Mouse (Mus musculus) cerebellum, adult 18-20 months (tissue): ENCODE measurements around the gene Acsm2.

Experiments used
- DNase-seq, 2 experiments: peaks; one replicate each; pipeline ENCODE4 v3.0.0; 2021

Gene Acsm2

DNA sequence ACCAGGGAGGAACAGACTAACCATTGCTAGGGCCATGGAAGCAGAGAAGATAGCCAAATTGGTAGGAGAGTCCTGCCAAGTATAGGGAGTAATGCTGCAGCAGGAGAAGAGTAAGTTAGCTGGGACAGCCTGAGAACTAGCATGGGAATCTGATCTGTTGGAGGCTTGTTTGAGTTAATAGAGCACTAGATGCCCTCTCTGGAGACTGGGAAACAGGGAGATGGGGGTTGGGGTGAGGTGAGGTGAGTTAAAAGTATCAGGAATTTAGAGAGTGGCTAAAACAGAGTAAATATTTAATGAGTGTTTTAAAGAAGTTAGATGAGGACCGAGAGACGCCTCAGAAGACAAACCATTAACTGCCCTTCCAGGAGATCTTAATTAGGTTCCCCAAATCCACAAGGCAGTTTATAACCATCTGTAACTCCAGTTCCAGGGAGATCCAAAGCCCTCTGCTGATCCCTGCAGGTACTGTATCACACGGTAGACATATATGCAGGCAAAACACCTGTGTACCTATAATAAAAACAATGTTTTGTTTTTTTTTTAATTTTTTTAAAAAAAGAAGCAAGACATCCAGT, 40.5 kb downstream of the Acsm2 start:
- no peak for DNase-seq

GRCm38 (mm10) chr7:119595306-119595705, 41.2 kb downstream of the Acsm2 start:
- DNase-seq = no peak

GRCm38 (mm10) chr7:119596536-119596935, 42.4 kb downstream of the Acsm2 start:
- DNase-seq = no peak

- DNase-seq = no peak
These were observed 47.2 kb downstream of the Acsm2 start for GRCm38 (mm10) chr7:119601195-119601953.

- no peak for DNase-seq
These were observed 47.8 kb downstream of the Acsm2 start for GRCm38 (mm10) chr7:119601954-119602317.

DNA sequence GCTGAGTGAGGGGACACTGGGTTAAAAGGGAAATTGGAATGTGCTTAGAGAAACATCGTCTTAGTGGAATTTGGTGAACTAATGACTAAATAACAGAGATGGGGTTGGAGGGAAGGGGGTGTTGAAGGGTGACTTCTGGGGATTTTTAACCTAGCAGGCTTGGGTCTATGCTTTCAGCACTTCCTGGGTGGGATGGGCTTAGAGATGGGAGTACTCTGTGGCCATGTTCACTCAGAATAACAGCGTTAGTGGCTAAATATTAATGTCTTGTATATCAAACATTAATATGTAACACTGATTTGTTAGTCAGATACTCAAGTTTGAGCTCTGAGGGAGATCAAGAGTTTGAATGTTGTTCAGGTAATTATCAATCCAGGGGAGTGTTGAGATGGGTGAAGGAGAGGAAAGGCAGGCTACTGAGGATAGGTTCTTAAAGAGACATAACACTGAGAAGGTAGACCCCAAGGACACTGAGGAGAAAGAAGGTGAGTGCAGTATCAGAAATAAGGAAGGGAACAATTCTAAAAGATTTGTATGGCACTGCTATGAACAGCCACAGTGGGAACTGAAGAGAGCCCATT, 50.9 kb downstream of the Acsm2 start:
- no peak for DNase-seq

- no peak for DNase-seq
These were observed 52.0 kb downstream of the Acsm2 start for GRCm38 (mm10) chr7:119605926-119606663.

DNA sequence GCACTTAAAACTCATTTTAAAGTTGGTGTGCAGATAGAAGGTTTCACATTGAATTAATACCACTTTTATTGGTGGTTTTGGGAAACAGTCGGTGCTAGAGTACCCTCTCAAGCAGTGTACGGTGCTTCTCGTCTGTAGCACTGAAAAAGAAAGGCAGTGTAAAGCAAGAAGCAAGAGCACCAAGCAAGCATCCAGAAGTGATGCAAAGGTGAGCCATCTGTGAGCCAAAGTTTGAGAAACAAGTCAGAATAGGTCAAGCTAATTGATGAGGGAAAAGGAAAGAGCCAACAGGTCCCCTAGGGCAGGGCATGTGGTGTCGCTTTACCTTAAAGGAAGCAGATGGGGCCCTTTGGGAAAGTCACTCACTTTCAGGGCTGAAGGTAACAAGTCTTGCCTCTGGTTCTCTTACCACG, 52.5 kb downstream of the Acsm2 start, which contains the start of gene Acsm1:
TSS of gene Acsm1 (plus strand) at position 363 of the 413 bp plus-strand sequence.
- no peak for DNase-seq

DNA sequence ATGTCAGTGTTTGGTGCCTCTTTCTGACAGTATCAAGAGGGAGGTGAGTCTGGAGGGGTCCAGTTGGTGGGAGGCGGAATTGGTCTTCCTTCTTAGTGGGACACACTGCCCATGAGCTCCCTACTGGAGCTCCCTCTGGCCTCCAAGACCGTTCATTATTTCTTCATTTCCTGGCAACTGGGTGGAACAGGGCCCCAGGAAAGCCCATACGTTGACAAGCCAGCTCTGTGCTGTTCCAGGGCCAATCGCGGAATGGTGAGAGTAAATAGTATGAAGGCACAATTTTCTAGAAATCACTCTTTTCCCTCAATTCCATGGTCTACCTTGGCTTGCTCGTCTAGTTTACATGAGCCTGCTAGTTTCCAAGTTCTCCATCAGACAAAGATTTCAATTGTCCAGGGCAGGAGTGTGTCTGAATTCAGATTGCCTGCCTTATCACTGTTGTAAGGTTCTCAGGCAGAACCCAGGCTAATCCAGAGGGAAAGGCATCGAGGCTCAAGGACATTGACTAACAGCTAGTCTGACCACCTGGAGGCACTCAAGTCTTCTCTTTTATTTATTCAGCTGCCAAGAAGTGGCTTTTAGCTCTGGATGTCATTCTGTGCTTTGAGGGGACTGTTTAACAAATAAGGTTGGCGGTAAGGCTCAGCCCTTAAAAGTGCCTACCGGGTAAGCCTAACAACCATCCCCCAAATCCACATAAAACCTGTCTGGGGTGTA, 53.8 kb downstream of the Acsm2 start:
- DNase-seq = no peak

- no peak for DNase-seq
These were observed 62.4 kb downstream of the Acsm2 start for GRCm38 (mm10) chr7:119616531-119616930.

GRCm38 (mm10) chr7:119617593-119617992, 63.5 kb downstream of the Acsm2 start:
- no peak for DNase-seq

DNA sequence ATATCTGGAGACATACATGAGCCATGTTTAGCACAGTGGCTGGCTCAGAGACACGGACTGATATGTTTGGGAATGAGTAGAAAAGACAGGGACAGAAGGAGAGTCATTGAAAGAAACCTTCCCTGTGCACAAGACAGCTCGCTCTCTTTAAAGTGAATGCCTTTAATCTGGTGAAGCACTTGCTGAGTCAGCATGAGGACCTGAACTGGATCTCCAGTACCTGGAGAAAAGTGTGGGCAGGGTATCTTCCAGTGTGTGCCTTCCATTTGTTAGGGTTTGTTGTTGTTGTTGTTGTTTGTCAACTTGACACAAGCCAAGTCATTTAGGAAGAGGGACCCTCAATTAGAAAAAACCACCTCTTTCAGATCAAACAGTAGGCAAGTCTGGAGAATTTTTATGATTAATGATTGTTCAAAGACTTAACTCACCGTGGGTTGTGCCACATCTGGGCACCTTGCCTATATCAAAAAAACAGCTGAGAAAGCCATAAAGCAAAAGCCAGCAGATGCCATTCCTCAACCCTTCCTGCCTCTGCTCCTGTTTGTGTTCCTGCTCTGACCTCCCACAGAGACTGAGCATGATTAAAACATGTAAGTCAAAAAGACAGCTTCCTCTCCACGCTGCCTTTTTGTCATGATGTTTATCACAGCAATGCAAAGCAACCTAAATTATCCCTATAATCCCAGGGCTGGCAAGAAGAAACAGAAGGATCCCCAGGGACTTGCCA, 64.2 kb downstream of the Acsm2 start:
- DNase-seq = no peak

GRCm38 (mm10) chr7:119620157-119620556, 66.0 kb downstream of the Acsm2 start:
- DNase-seq = no peak

- no peak for DNase-seq
These were observed 84.6 kb downstream of the Acsm2 start for GRCm38 (mm10) chr7:119638773-119639172.

DNA sequence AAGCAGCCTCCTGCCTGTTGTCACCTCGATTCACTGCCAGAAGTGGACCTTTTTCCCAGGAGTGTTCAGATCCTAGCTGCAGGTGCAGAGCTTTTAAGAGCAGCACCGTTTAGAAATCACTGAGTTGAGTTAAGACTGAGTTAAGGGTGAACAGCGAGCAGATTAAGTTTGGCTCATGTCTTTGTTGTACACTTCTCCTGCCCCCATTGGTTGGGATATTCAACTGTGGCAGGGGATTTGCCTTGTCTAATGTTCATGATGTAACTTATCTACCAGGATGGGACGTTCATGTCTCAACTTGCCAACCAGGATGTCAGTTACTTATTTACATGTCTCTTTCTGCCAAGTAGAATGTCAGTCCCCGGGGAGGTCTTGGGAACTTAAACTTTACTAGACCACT, 88.2 kb downstream of the Acsm2 start:
- no peak for DNase-seq
